Mouse (Mus musculus) R1 (cell line): Measurements from ENCODE around the gene Ndufb5.

Experiments used
- DNase-seq: peaks from one replicate; pipeline ENCODE4 v3.0.0-alpha.2; 2018; ENCODE audit warnings: low read depth, low spot score

The Ndufb5 gene

GRCm38 (mm10) chr3:32727861-32728260 is 8.9 kb upstream of the Ndufb5 start:
- no peak for DNase-seq

- DNase-seq: no peak
These were observed 424 bp downstream of the Ndufb5 start, which contains the start of gene Mrpl47 for GRCm38 (mm10) chr3:32737172-32737655. Gene Mrpl47 (minus strand): TSS chr3:32737605.

GRCm38 (mm10) chr3:32738549-32738948 is 1.8 kb downstream of the Ndufb5 start:
- no peak for DNase-seq

- no peak for DNase-seq
These were observed 5.5 kb downstream of the Ndufb5 start for GRCm38 (mm10) chr3:32742276-32742780.

GRCm38 (mm10) chr3:32745001-32745400 is 8.2 kb downstream of the Ndufb5 start:
- no peak for DNase-seq

GRCm38 (mm10) chr3:32745426-32745825 is 8.6 kb downstream of the Ndufb5 start:
- peak; percentile 88 for DNase-seq

- no peak for DNase-seq
These were observed 11.6 kb downstream of the Ndufb5 start for GRCm38 (mm10) chr3:32748384-32748783.

GRCm38 (mm10) chr3:32749820-32750579 is 13.2 kb downstream of the Ndufb5 start:
- DNase-seq: peak; percentile 38

GRCm38 (mm10) chr3:32754384-32754915 is 17.7 kb downstream of the Ndufb5 start:
- no peak for DNase-seq

- DNase-seq: peak; percentile 81
These were observed 22.4 kb downstream of the Ndufb5 start for GRCm38 (mm10) chr3:32759212-32759611.

- peak; percentile 78 for DNase-seq
These were observed 26.2 kb downstream of the Ndufb5 start for GRCm38 (mm10) chr3:32762962-32763361.

GRCm38 (mm10) chr3:32763902-32764301 is 27.1 kb downstream of the Ndufb5 start:
- DNase-seq: peak; percentile 65

- DNase-seq: no peak
These were observed 34.0 kb downstream of the Ndufb5 start for GRCm38 (mm10) chr3:32770781-32771180.
